Mouse (Mus musculus) heart, embryonic 12.5 days (tissue): Measurements from ENCODE around the gene Atp6v1d. TPM values are rescaled to one million over a fixed set of nuclear protein-coding genes. Genes with fewer than 3 reads are reported as not detected.

Source experiments
- ATAC-seq: fragments of 200-750 bp; cut with Nextera tagmentation; 2 replicates; pipeline ENCODE4 v1.8.0; 2017; ENCODE audit warnings: moderate TSS enrichment, moderate library complexity; ENCODE audit not compliant: insufficient number of reproducible peaks, low FRiP score
- H3K27ac ChIP-seq: fragments of 300-500 bp; sonication (generic); 2 replicates; pipeline ENCODE4 v1.5.1; 2016; ENCODE audit warnings: mild to moderate bottlenecking, moderate library complexity; ENCODE audit not compliant: poor library complexity, severe bottlenecking
- H3K27me3 ChIP-seq: fragments of 300-500 bp; sonication (generic); replicated peaks from 2 replicates; pipeline ENCODE4 v1.6.1; 2016; ENCODE audit warnings: mild to moderate bottlenecking, moderate library complexity
- H3K36me3 ChIP-seq: fragments of 300-500 bp; sonication (generic); 2 replicates; pipeline ENCODE4 v1.6.1; 2016; ENCODE audit warnings: mild to moderate bottlenecking, moderate library complexity
- H3K4me1 ChIP-seq: fragments of 300-500 bp; sonication (generic); replicated peaks from 2 replicates; pipeline ENCODE4 v1.6.1; 2016; ENCODE audit warnings: mild to moderate bottlenecking
- H3K4me2 ChIP-seq: fragments of 300-500 bp; sonication (generic); 2 replicates; pipeline ENCODE4 v1.6.1; 2016; ENCODE audit warnings: mild to moderate bottlenecking, moderate library complexity
- H3K4me3 ChIP-seq: fragments of 300-500 bp; sonication (generic); 2 replicates; pipeline ENCODE4 v1.5.1; 2016; ENCODE audit warnings: mild to moderate bottlenecking
- H3K9ac ChIP-seq: fragments of 300-500 bp; sonication (generic); 2 replicates; pipeline ENCODE4 v1.6.1; 2016; ENCODE audit warnings: mild to moderate bottlenecking, moderate library complexity
- H3K9me3 ChIP-seq: fragments of 300-500 bp; sonication (generic); replicated peaks from 2 replicates; pipeline ENCODE4 v1.6.1; 2016; ENCODE audit warnings: mild to moderate bottlenecking, moderate library complexity
- WGBS: fragments of 180-500 bp; shearing (Covaris S2); methylation state at CpG from one replicate; pipeline ENCODE4 v1.1.7; 2016; 5-methylcytosine and 5-hydroxymethylcytosine counted together
- polyA plus RNA-seq: library from polyadenylated mRNA; unstranded; fragments of >200 nt; fragmentation: Nextera tagmentation; extraction: Ambion mirVana; gene quantifications from 2 replicates; pipeline ENCODE4 v1.2.1, GENCODE M21; 2016

The Atp6v1d gene
- polyA plus RNA-seq, 1 experiment from 2014 or later: 72.5 TPM

DNA sequence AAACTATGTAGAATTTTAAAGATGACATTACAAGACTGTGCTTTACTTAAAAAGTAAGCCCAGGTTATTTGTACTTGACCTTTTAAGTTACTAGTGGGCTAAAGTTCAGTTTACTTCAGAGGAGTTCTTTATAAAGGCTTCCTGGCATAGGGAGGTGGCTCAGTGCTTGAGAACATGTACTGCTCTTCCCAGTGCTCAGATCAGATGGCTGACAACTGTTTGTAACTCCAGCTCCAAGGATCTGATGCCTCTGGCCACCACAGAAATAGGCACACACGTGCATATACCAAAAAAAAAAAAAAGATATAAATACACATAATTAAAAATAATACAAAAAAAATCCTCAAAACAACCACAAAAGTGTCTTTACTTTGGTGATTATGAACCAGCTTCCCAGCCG lies 70.6 kb downstream of the Atp6v1d start:
- H3K4me2 ChIP-seq: no peak overlapping the region
- H3K4me1 ChIP-seq: peaks cover 9% of the 10 kb centered on the region
- no peak overlapping the region for H3K4me3 ChIP-seq
- no peak overlapping the region for H3K27ac ChIP-seq
- H3K9ac ChIP-seq: no peak overlapping the region
- WGBS: 60% methylated on average over 2 of the region's 2 CpGs
- H3K9me3 ChIP-seq: no peaks in the 10 kb centered on the region
- no peaks in the 10 kb centered on the region for H3K36me3 ChIP-seq
- no peak for ATAC-seq
- no peaks in the 10 kb centered on the region for H3K27me3 ChIP-seq

Other genes with a start within 250 kb of the Atp6v1d start
- not detected in 2 replicates for gene Fam71d, start 170.1 kb downstream of the Atp6v1d start, polyA plus RNA-seq
- 21.5 and 22.5 TPM in 2 replicates for gene Mpp5, start 112.7 kb downstream of the Atp6v1d start, polyA plus RNA-seq
- gene Eif2s1, start 181 bp upstream of the Atp6v1d start, polyA plus RNA-seq: 160 TPM in 2 replicates
- 9.9 and 11.3 TPM in 2 replicates for gene Plek2, start 45.3 kb upstream of the Atp6v1d start, polyA plus RNA-seq
- gene Tmem229b, start 146.0 kb upstream of the Atp6v1d start, polyA plus RNA-seq: 2.9 and 3.4 TPM in 2 replicates
- gene Plekhh1, start 167.5 kb upstream of the Atp6v1d start, polyA plus RNA-seq: 5.3 and 5.8 TPM in 2 replicates
- gene Pigh, start 228.0 kb upstream of the Atp6v1d start, polyA plus RNA-seq: 16.8 and 17.4 TPM in 2 replicates